24 mouse cellular contexts compared by ENCODE assay signal in the genomic region with DNA sequence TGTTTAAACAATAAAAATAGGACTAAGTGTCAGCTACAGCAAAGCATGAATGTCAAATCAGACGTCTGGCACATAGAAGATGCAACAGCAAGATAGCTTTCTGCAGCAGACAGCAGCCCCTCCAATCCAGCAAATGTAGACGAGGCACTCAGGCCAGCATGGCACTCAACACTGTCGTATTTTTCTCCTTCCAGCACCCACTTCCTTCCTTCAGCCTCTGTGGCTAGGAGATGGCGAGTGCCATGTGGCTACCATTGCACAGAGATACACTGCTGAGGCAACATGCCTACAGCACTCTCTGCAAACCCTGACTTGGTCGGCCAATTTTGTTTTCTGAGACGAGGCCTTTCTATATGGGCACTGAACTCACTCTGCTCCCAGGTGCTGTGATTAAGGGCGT. TPM values are rescaled to one million over a fixed set of nuclear protein-coding genes. Genes with fewer than 3 reads are reported as not detected.
DNase-seq lines count a peak whose midpoint lies in the region; ATAC-seq lines count a peak whose summit lies in the region.
"Had no signal": no experiment of that assay in that cellular context is flagged by ENCODE, and none has a peak within 500 bp of the region (broad histone marks: within the 10 kb centered on the region; RNA-seq: fewer than 3 reads in every experiment).

No protein-coding gene starts in this region.

- H3K9me3 ChIP-seq in megakaryocyte, embryonic 14.5 days, result no peaks in the 10 kb centered on the region
- H3K9me3 ChIP-seq: G1E had no signal

- DNase-seq in 416B (ENCODE audit: low read depth), result peak; percentile 64
- no peak for DNase-seq in adrenal gland, adult (ENCODE audit: inconsistent age in 2 of 2, low spot score in 1 of 2)
- no peak for DNase-seq in adrenal gland, adult 18-20 months (ENCODE audit: low spot score in 2 of 2)
- DNase-seq: adrenal gland, adult 2 months; adrenal gland, adult 8-10 months; adrenal gland, postnatal 10 days; adrenal gland, postnatal 14 days; adrenal gland, postnatal 25 days; adrenal gland, postnatal 36 days; B cell, adult 2 months; cerebellum, adult 11 months; cerebellum, adult 11-12 months; cerebellum, adult 18-20 months; cerebellum, adult 2 months; cerebellum, adult 8-10 months; cerebellum, adult 9-10 months had no signal

- peaks cover 40% of the 10 kb centered on the region for H3K4me1 ChIP-seq in megakaryocyte, embryonic 14.5 days

- H3K4me3 ChIP-seq in megakaryocyte, embryonic 14.5 days (replicated peaks), result peak overlapping the region; percentile 75

- H3K36me3 ChIP-seq in megakaryocyte, embryonic 14.5 days (replicated peaks; ENCODE audit: low read length), result peaks cover 100% of the 10 kb centered on the region

- no peak for ATAC-seq in megakaryocyte, adult 5-6 weeks (ENCODE audit: poor library complexity, severe bottlenecking)
- ATAC-seq in common myeloid progenitor, adult 5-6 weeks (replicated peaks; ENCODE audit: low read depth, poor library complexity, severe bottlenecking), result peak; percentile 52; the same call in 1 of the 2 replicates
- ATAC-seq: activated CD4-positive, CD25-positive, alpha-beta regulatory T cell, adult 4 months; CD4-positive, CD25-positive, alpha-beta regulatory T cell, adult 4 months; Patski had no signal

- no peaks in the 10 kb centered on the region for H3K27me3 ChIP-seq in megakaryocyte, embryonic 14.5 days (replicated peaks)
- H3K27me3 ChIP-seq: CH12.LX, Patski had no signal

RNA-seq across cellular contexts. Expression of gene Lsg1, which starts 11.6 kb away (rescaled TPM):
- 0.74 and 5.8 TPM in 2 replicates for polyA plus RNA-seq in megakaryocyte, embryonic 14.5 days (2012; ENCODE audit: insufficient read depth, low replicate concordance)
- total RNA-seq in megakaryocyte, adult 5-6 weeks (2015), result 19.2 and 19.9 TPM in 2 replicates
- 38.2 and 42.9 TPM in 2 replicates for total RNA-seq in megakaryocyte, adult 5-6 weeks (2017)
- 57.8 and 59.3 TPM in 2 replicates for total RNA-seq in common myeloid progenitor, adult 5-6 weeks (2017)
- total RNA-seq in adrenal gland, adult 18-20 months (2021), result 10 to 100 TPM; 38.5 to 39.5 TPM

RNA-seq across cellular contexts. Expression of gene Fam43a, which starts 23.7 kb away (rescaled TPM):
- polyA plus RNA-seq in megakaryocyte, embryonic 14.5 days (2012; ENCODE audit: insufficient read depth, low replicate concordance), result 60.0 and 108 TPM in 2 replicates
- 4.6 and 4.7 TPM in 2 replicates for total RNA-seq in megakaryocyte, adult 5-6 weeks (2015)
- total RNA-seq in megakaryocyte, adult 5-6 weeks (2017), result 7.9 and 9.3 TPM in 2 replicates
- total RNA-seq in common myeloid progenitor, adult 5-6 weeks (2017), result 4.9 and 6.4 TPM in 2 replicates
- 10 to 100 TPM; 24.6 to 30.9 TPM for total RNA-seq in adrenal gland, adult 18-20 months (2021)
- total RNA-seq: G1E had no signal

RNA-seq across cellular contexts. Expression of gene Tmem44, which starts 25.2 kb away (rescaled TPM):
- polyA plus RNA-seq in megakaryocyte, embryonic 14.5 days (2012; ENCODE audit: insufficient read depth, low replicate concordance), result 0.45 TPM in 1 of 2 replicates, not detected in the other
- not detected in 2 replicates for total RNA-seq in megakaryocyte, adult 5-6 weeks (2015)
- 0.04 TPM in 2 replicates for total RNA-seq in megakaryocyte, adult 5-6 weeks (2017)
- total RNA-seq in common myeloid progenitor, adult 5-6 weeks (2017), result 0.23 and 1.4 TPM in 2 replicates
- 1 to 10 TPM; 3.7 to 4.2 TPM for total RNA-seq in adrenal gland, adult 18-20 months (2021)
